Mouse (Mus musculus) testis, postnatal 10 days (tissue): Measurements from ENCODE around the gene Kir3dl2.
"Not testable (repeated sequence)": the region's sequence is repeated elsewhere in the genome, so short reads cannot be mapped to it uniquely, and the experiment has no call there.

Source experiments
- DNase-seq: peaks from one replicate; pipeline ENCODE4 v3.0.0; 2021; ENCODE audit warnings: low spot score

Kir3dl2 gene

GRCm38 (mm10) chrX:136543956-136544355 is at the start of gene Kir3dl2:
TSS of gene Kir3dl2 (minus strand) at chrX:136544056.
- not testable (repeated sequence) for DNase-seq

GRCm38 (mm10) chrX:136590897-136591257 is 47.0 kb upstream of the Kir3dl2 start:
- DNase-seq, result no peak

- no peak for DNase-seq
Observed at GRCm38 (mm10) chrX:136590199-136590896, 46.5 kb upstream of the Kir3dl2 start, which contains the start of gene Tceal3. TSS of gene Tceal3 (plus strand) at chrX:136590842.

GRCm38 (mm10) chrX:136584617-136585016 is 40.8 kb upstream of the Kir3dl2 start:
- no peak for DNase-seq

GRCm38 (mm10) chrX:136569094-136569493 is 25.2 kb upstream of the Kir3dl2 start:
- not testable (repeated sequence) for DNase-seq

GRCm38 (mm10) chrX:136517699-136518098 is 26.2 kb downstream of the Kir3dl2 start, which contains the start of gene Kir3dl1:
TSS of gene Kir3dl1 (plus strand) at chrX:136517999.
- not testable (repeated sequence) for DNase-seq
